Mouse (Mus musculus): ENCODE measurements around the gene Map4k1.
"Not testable (repeated sequence)": the region's sequence is repeated elsewhere in the genome, so short reads cannot be mapped to it uniquely, and the experiment has no call there.

Gene Map4k1

GRCm38 (mm10) chr7:28956270-28956669 is 25.6 kb upstream of the Map4k1 start:
- DNase-seq = no peak

- DNase-seq = no peak
Observed at GRCm38 (mm10) chr7:28957286-28957685, 24.6 kb upstream of the Map4k1 start.

GRCm38 (mm10) chr7:28957997-28958725 is 23.7 kb upstream of the Map4k1 start:
- no peak for DNase-seq

- no peak for DNase-seq
Observed at GRCm38 (mm10) chr7:28958770-28959169, 23.1 kb upstream of the Map4k1 start.

GRCm38 (mm10) chr7:28959505-28960045 is 22.3 kb upstream of the Map4k1 start:
- no peak for DNase-seq

- DNase-seq = no peak
Observed at GRCm38 (mm10) chr7:28960354-28961046, 21.4 kb upstream of the Map4k1 start.

- DNase-seq = no peak
Observed at GRCm38 (mm10) chr7:28961584-28961926, 20.3 kb upstream of the Map4k1 start.

- DNase-seq = peak; percentile 99
Observed at GRCm38 (mm10) chr7:28961927-28962670, 19.8 kb upstream of the Map4k1 start, which contains the start of gene Actn4. Gene Actn4 (minus strand): TSS chr7:28962340.

- no peak for DNase-seq
Observed at GRCm38 (mm10) chr7:28963399-28963923, 18.4 kb upstream of the Map4k1 start.

GRCm38 (mm10) chr7:28965346-28965840 is 16.5 kb upstream of the Map4k1 start:
- DNase-seq = no peak

- no peak for DNase-seq
Observed at GRCm38 (mm10) chr7:28966181-28966580, 15.7 kb upstream of the Map4k1 start.

GRCm38 (mm10) chr7:28966751-28967505 is 14.9 kb upstream of the Map4k1 start:
- DNase-seq = no peak

- not testable (repeated sequence) for DNase-seq
Observed at GRCm38 (mm10) chr7:28968120-28968519, 13.7 kb upstream of the Map4k1 start.

- DNase-seq = no peak
Observed at GRCm38 (mm10) chr7:28969271-28969670, 12.6 kb upstream of the Map4k1 start.

GRCm38 (mm10) chr7:28969672-28970394 is 12.0 kb upstream of the Map4k1 start:
- no peak for DNase-seq

- no peak for DNase-seq
Observed at GRCm38 (mm10) chr7:28971029-28971428, 10.8 kb upstream of the Map4k1 start.

GRCm38 (mm10) chr7:28971770-28972269 is 10.0 kb upstream of the Map4k1 start:
- no peak for DNase-seq

- peak; percentile 64 for DNase-seq
Observed at GRCm38 (mm10) chr7:28972542-28972985, 9.3 kb upstream of the Map4k1 start.

- no peak for DNase-seq
Observed at GRCm38 (mm10) chr7:28973025-28973424, 8.8 kb upstream of the Map4k1 start.

- DNase-seq = no peak
Observed at GRCm38 (mm10) chr7:28977556-28977955, 4.3 kb upstream of the Map4k1 start.

Data from cerebellum, adult 9-11 months (tissue).